Mouse (Mus musculus): Measurements from ENCODE around the gene Arhgap4.
A peak's percentile ranks its signal among the peaks of the same experiment; 100 is the strongest.

The Arhgap4 gene

DNA sequence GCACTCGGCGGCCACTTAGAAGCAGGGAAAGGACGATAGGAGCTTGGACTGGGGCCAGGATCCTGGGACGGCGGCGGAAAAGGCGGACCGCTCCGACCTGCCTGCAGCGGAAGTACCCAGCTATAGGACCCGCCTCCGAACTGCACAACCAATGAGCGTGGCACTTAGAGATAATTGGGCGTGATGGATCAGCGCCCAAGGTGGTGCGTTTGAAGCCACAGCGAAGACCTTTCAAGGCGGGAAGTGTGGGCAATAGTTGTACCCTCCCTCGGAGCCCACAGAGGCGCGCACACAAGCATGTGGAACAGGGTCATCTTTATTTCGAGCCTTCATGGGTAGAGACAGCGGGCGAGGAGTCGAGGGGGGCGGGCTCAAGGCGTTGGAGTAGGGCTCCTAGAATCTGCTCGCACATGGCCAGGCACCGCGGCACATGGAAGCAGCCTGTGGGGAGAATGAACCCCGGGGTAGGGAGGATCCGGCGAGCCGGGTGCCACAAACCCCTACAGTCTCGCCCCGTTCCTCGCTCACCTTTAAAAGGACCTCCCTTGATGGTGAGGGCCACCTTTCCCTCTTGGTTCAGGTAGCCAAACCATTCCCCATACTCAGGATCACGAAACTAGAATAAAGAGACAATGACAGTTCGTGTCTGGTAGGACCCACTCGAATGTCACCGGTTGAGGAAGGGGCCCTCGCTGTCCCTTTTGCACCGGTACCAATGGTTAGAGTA is at the start of gene Arhgap4, which contains the start of gene Naa10:
Gene Arhgap4, minus strand, starts transcription at position 48 of the 727 bp plus-strand sequence.
Gene Naa10, minus strand, starts transcription at position 122 of the 727 bp plus-strand sequence.
- peak; percentile 93 for DNase-seq (ENCODE audit: extremely low read depth, insufficient read length, low spot score)

- DNase-seq (ENCODE audit: extremely low read depth, insufficient read length, low spot score), result no peak
Measured at GRCm38 (mm10) chrX:73970781-73971180, 49.1 kb upstream of the Arhgap4 start.

DNA sequence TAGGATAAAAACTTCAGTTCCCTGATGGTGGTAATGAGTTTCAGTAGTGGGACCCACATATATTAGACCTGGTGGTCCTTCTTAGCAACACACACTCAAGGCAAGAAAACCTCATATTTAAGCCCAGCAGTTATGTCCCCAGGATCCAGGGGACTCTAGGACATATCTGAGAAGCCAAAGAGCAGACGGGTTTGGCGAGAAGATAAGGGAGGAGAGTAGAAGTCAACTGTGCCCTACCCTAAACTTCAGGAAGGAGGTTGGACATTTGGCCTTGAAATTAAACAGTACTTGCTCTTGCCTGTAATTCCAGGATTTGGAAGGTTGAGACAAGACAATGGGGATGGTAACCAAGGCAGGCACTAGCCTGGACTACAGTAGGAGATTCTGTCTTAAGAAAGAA is 48.1 kb upstream of the Arhgap4 start:
- DNase-seq (ENCODE audit: extremely low read depth, insufficient read length, low spot score), result no peak

DNA sequence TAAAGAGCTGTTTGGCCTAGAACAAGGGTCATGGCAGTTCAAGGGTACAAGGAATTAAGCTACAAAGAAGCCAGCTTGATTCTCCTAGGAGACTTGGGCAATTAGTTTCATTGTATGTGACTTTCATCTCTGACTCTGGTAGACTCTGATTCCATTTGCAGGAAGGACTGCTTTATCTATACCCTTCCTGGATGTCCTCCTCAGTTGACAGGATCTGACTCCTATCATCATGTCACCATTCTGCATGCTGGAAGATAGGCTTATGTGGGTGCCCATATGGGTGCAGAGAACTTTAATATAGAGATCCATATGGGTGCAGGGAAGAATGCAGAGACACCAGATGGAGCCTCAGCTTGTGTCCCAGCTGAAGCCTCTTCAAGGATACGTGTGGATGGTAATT is 47.5 kb upstream of the Arhgap4 start:
- DNase-seq (ENCODE audit: extremely low read depth, insufficient read length, low spot score), result no peak

DNA sequence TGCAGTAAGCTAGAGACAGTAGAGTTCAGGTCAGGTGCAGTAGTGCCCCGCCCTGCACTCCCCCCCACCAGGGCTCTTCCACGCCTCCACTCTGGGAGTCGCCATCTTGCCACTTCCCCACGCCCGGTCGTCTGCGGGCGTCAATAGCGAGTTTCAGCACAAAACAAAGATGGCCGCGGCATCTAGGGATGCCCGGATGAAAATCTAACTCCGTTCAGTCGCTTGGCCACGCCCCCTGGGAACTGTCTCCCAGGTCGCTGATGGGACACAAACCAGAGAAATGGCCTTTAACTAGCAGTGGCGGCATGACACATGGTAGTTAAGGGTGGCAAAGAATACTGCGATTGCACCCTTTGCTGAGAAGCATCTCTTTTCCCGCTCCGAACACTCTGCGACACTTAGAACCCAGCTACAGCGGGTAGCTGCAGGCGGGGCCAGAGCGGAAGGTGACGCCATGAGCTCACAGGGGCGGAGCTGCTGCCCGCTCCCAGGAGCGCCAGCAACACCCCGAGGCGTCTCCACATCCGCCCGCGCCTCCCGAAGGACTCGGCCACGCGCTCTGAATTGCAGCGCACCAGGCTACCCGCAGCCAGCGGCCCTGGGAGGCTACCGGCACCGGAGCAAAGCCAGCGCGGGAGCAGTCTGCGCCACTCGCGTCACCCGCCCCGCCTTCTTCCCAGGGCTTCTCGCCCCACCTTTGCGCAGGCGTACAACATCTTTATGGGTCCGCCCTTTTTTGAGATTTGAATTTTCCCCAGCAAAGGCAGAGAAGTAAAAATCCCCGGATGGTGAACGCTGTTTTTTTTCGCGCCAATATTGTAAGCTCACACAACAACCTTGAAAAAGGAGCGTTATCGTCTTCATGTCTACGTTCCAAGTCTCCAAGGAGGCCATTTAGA is 45.8 kb upstream of the Arhgap4 start:
- peak; percentile 94 for DNase-seq (ENCODE audit: extremely low read depth, insufficient read length, low spot score)

DNA sequence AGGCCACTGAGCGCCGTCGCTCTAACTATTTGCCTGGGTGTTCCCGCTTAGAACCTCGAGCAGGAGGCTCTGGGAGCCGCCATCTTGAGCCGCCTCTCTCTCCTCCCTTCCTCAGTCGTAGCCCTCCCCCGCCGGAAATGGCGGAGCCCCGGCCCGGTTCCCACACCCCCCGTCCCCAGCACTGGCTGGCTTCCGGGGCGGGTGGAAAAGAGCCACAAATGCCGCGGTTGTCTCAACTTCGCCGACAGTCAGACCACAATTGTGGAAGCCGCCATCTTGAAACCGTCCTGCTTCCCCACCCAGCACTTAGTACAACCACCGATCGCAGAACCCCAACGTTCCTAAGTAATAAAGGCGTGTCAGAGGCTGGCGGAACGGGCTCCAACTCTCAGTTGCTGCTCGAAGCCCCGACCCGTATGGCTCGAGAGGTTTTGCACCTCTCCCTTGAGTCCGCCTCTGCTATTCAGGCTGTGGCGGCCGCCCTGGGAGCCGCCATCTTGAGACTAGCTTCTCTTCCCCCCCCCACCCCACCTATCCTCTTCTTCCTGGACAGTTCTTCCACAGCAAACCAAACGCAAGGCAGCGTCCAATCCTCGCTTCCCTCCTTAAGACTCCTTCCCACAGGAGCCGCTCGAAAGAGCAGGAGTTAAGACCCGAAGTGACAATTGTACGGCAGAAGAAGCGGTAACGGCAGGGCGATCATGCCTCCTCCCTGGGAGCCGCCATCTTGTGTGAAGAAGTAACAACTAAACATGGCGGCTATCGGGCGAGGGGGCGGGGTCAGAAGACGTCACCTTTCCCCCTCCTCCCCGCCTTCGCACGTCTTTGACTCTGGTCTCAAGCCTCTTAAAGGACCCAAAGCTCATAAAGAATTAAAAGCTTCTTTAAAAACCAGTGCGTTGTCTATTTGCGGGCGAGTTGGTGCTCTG is 44.8 kb upstream of the Arhgap4 start, which contains the start of gene Hcfc1:
Gene Hcfc1, minus strand, starts transcription at position 110 of the 929 bp plus-strand sequence.
- DNase-seq (ENCODE audit: extremely low read depth, insufficient read length, low spot score), result peak; percentile 89

- peak; percentile 55 for DNase-seq (ENCODE audit: extremely low read depth, insufficient read length, low spot score)
Measured at GRCm38 (mm10) chrX:73965307-73965706, 43.6 kb upstream of the Arhgap4 start.

DNA sequence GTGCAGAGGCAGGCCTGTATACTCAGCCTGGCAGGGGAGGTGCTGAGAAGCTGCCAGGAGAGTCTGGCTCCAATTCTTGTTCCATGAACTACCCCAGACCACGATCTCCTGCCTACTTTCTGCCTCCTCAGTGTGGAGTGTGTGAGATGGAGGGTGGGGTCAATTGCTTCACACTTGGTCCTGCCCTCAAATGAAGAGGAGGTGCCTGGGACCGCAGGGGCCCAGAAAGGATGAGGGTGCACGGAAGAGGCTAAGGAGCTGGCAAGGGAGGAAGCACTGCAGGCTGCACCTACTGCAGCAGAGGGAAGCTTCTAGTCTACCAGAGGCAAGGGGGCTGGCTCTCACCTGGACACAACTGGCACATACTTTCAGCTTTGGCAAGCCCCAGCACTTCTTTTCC is 42.7 kb upstream of the Arhgap4 start:
- DNase-seq (ENCODE audit: extremely low read depth, insufficient read length, low spot score), result peak; percentile 32

GRCm38 (mm10) chrX:73954988-73955387 is 33.3 kb upstream of the Arhgap4 start:
- no peak for DNase-seq (ENCODE audit: extremely low read depth, insufficient read length, low spot score)

- no peak for DNase-seq (ENCODE audit: extremely low read depth, insufficient read length, low spot score)
Measured at GRCm38 (mm10) chrX:73952603-73953002, 30.9 kb upstream of the Arhgap4 start.

- no peak for DNase-seq (ENCODE audit: extremely low read depth, insufficient read length, low spot score)
Measured at GRCm38 (mm10) chrX:73949341-73949740, 27.7 kb upstream of the Arhgap4 start.

DNA sequence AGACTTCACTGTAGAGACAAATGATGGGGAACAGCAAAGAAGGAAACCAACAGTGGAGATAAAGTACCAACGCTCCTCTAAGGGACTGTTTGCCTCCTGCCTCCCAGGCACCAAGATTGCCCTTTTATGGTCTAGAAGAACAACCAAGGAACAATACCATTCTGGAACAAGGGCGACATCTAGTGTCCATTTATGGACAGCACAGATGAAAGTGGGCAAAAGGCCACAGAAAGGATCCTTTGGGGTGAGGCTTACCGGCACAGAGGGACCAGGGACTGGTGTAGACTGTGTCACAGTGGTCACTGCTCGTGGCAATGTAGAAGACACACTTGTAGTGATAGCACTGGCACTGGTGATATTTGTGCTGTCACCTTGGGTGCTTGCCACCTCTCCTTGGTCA is 27.0 kb upstream of the Arhgap4 start:
- DNase-seq (ENCODE audit: extremely low read depth, insufficient read length, low spot score), result peak; percentile 43

GRCm38 (mm10) chrX:73946896-73947295 is 25.2 kb upstream of the Arhgap4 start:
- no peak for DNase-seq (ENCODE audit: extremely low read depth, insufficient read length, low spot score)

DNA sequence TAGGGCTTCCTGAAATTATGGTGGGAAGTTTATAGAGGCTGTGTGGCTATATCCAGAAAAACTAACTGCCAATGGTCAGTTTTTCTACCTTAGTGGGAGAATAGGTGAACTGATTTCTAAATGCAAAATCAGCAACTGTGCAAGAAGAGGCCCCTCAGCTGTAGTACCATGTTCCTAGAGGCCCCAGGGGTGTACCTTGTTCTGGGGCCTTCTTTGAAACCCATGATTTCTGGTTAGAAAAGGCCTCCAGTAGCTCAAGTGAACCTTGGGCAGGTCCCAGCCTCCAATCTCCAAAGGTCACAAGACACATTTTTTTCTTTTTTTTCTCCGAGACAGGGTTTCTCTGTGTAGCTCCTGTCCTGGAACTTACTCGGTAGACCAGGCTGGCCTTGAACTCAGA is 20.6 kb upstream of the Arhgap4 start:
- DNase-seq (ENCODE audit: extremely low read depth, insufficient read length, low spot score), result no peak

DNA sequence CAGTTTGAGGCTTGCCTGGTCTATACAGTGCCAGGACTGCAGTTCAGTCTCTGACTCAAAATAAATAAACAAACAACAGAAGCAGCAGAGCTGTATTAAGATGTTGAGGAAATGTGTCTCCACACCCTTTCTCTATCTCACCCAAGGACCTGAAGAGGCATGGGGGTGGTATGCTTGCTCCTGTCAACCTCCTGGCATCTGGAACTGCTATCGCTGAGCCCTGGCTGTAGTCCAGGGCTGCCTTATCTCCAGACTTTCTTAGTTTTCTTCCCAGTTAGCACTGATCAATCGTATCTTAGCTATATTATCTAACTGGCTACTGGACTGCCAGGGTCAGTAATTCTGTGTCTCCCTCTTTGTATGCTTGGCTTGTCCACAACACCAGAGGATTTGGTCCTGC is 20.2 kb upstream of the Arhgap4 start:
- no peak for DNase-seq (ENCODE audit: extremely low read depth, insufficient read length, low spot score)

- no peak for DNase-seq (ENCODE audit: extremely low read depth, insufficient read length, low spot score)
Measured at GRCm38 (mm10) chrX:73931871-73932270, 10.2 kb upstream of the Arhgap4 start.

GRCm38 (mm10) chrX:73930402-73931062 is 8.9 kb upstream of the Arhgap4 start, which contains the start of gene Renbp:
Gene Renbp (minus strand): TSS chrX:73930850.
- peak; percentile 84 for DNase-seq (ENCODE audit: extremely low read depth, insufficient read length, low spot score)

- DNase-seq (ENCODE audit: extremely low read depth, insufficient read length, low spot score), result no peak
Measured at GRCm38 (mm10) chrX:73922550-73922882, 846 bp upstream of the Arhgap4 start.

DNA sequence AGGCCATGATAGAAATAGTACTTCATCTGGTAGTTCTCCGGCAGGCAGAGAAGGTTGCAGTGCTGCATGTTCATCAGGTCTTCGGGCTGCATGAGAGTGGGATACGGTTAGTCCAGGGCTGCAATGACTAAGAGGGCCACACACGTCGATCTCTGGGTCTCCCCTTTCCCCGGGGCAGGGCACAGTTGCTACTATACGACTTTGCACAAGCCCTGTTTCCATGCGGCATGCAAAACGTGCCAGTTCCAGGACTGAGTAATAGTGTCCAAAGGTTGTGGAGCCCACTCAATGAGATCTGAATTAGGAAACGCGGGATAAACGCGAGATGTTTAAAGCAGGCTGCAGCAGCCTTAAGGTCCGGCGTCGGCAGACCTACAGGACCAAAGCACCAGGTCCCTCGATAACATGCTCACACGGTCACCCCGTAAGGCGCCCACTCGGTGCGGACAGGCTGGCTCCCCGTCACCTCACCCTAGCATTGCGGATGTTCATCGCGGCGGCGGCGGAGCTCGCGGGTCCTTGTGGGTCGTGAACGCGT is 316 bp downstream of the Arhgap4 start:
- DNase-seq (ENCODE audit: extremely low read depth, insufficient read length, low spot score), result no peak

GRCm38 (mm10) chrX:73918631-73919030 is 3.0 kb downstream of the Arhgap4 start:
- DNase-seq (ENCODE audit: extremely low read depth, insufficient read length, low spot score), result no peak
